Mouse (Mus musculus) liver, embryonic 15.5 days (tissue): ENCODE data around the gene Oxld1. TPM values are rescaled to one million over a fixed set of nuclear protein-coding genes. Genes with fewer than 3 reads are reported as not detected.
A peak's percentile ranks its signal among the peaks of the same experiment; 100 is the strongest.

Experiments used
- ATAC-seq: fragments of 200-750 bp; cut with Nextera tagmentation; 2 replicates; pipeline ENCODE4 v1.8.0; 2017; ENCODE audit warnings: moderate number of reproducible peaks, mild to moderate bottlenecking, moderate library complexity; ENCODE audit not compliant: insufficient read depth
- H3K27ac ChIP-seq: fragments of 300-500 bp; sonication (generic); replicated peaks from 2 replicates; pipeline ENCODE4 v1.5.1; 2015; ENCODE audit warnings: mild to moderate bottlenecking, inconsistent platforms
- H3K27me3 ChIP-seq: fragments of 300-500 bp; sonication (generic); 2 replicates; pipeline ENCODE4 v1.6.1; 2015; ENCODE audit warnings: mild to moderate bottlenecking, inconsistent platforms
- H3K36me3 ChIP-seq: fragments of 300-500 bp; sonication (generic); replicated peaks from 2 replicates; pipeline ENCODE4 v1.6.1; 2015; ENCODE audit warnings: moderate library complexity, mild to moderate bottlenecking, inconsistent platforms
- H3K4me1 ChIP-seq: fragments of 300-500 bp; sonication (generic); replicated peaks from 2 replicates; pipeline ENCODE4 v1.6.1; 2015; ENCODE audit warnings: inconsistent platforms
- H3K4me2 ChIP-seq: fragments of 300-500 bp; sonication (generic); 2 replicates; pipeline ENCODE4 v1.6.1; 2015; ENCODE audit warnings: moderate library complexity, mild to moderate bottlenecking, inconsistent platforms
- H3K4me3 ChIP-seq: fragments of 300-500 bp; sonication (generic); replicated peaks from 2 replicates; pipeline ENCODE4 v1.5.1; 2015; ENCODE audit warnings: mild to moderate bottlenecking, inconsistent platforms
- H3K9ac ChIP-seq: fragments of 300-500 bp; sonication (generic); 2 replicates; pipeline ENCODE4 v1.6.1; 2015; ENCODE audit warnings: moderate library complexity, mild to moderate bottlenecking, inconsistent platforms
- H3K9me3 ChIP-seq: fragments of 300-500 bp; sonication (generic); replicated peaks from 2 replicates; pipeline ENCODE4 v1.6.1; 2016; ENCODE audit warnings: inconsistent platforms
- WGBS: fragments of 180-500 bp; shearing (Covaris S2); methylation state at CpG from one replicate; pipeline ENCODE4 v1.1.7; 2015; ENCODE audit warnings: mixed read lengths; ENCODE audit not compliant: insufficient replicate concordance; 5-methylcytosine and 5-hydroxymethylcytosine counted together
- polyA plus RNA-seq: library from polyadenylated mRNA; unstranded; fragments of >200 nt; fragmentation: Nextera tagmentation; extraction: Ambion mirVana; gene quantifications from 2 replicates; pipeline ENCODE4 v1.2.1, GENCODE M21; 2015

The Oxld1 gene
- polyA plus RNA-seq, 1 experiment from 2014 or later = 7.1 TPM

- peaks cover 55% of the 10 kb centered on the region for H3K36me3 ChIP-seq
- ATAC-seq = no peak
- H3K27me3 ChIP-seq = no peaks in the 10 kb centered on the region
Observed at GRCm38 (mm10) chr11:120493351-120493750, 35.5 kb upstream of the Oxld1 start.

GRCm38 (mm10) chr11:120492878-120493203 lies 35.0 kb upstream of the Oxld1 start:
- no peak for ATAC-seq
- Histone ChIP-seq H3K4me1 (peaks cover 58% of the 10 kb centered on the region), H3K36me3 (peaks cover 55% of the 10 kb centered on the region)

More at GRCm38 (mm10) chr11:120493351-120493750, 35.5 kb upstream of the Oxld1 start:
- 70% methylated on average over 3 of the region's 3 CpGs for WGBS
- peak overlapping the region; percentile 95 for H3K4me3 ChIP-seq
- peak overlapping the region; percentile 94 for H3K9ac ChIP-seq
- H3K9me3 ChIP-seq = no peaks in the 10 kb centered on the region
- peaks cover 57% of the 10 kb centered on the region for H3K4me1 ChIP-seq
- H3K4me2 ChIP-seq = peak overlapping the region; percentile 98
- H3K27ac ChIP-seq = peak overlapping the region; percentile 94; the same call in 1 of the 2 replicates

GRCm38 (mm10) chr11:120492024-120492877 lies 34.4 kb upstream of the Oxld1 start:
- H3K36me3 ChIP-seq = peaks cover 55% of the 10 kb centered on the region
- H3K27me3 ChIP-seq = no peaks in the 10 kb centered on the region
- WGBS = under 1% methylated on average over 48 of the region's 48 CpGs
- H3K4me1 ChIP-seq = peaks cover 63% of the 10 kb centered on the region
- H3K4me2 ChIP-seq = peak overlapping the region; percentile 98
- H3K9ac ChIP-seq = peak overlapping the region; percentile 94
- no peaks in the 10 kb centered on the region for H3K9me3 ChIP-seq
- H3K27ac ChIP-seq = peak overlapping the region; percentile 94
- peak; percentile 58 for ATAC-seq
- peak overlapping the region; percentile 95 for H3K4me3 ChIP-seq

More at GRCm38 (mm10) chr11:120492878-120493203, 35.0 kb upstream of the Oxld1 start:
- H3K9me3 ChIP-seq = no peaks in the 10 kb centered on the region
- H3K27ac ChIP-seq = peak overlapping the region; percentile 94
- H3K4me2 ChIP-seq = peak overlapping the region; percentile 98
- peak overlapping the region; percentile 94 for H3K9ac ChIP-seq
- H3K4me3 ChIP-seq = peak overlapping the region; percentile 95
- WGBS = 39% methylated on average over 3 of the region's 3 CpGs
- no peaks in the 10 kb centered on the region for H3K27me3 ChIP-seq

GRCm38 (mm10) chr11:120491317-120492023 lies 33.6 kb upstream of the Oxld1 start, which contains the start of gene Slc25a10:
Slc25a10 (plus strand) TSS chr11:120491840.
- Histone ChIP-seq H3K27me3 (no peaks in the 10 kb centered on the region), H3K4me2 (peak within 1 kb of the TSS; percentile 98), H3K36me3 (peaks cover 55% of the 10 kb centered on the region), H3K9me3 (no peaks in the 10 kb centered on the region), H3K27ac (peak within 1 kb of the TSS; percentile 94), H3K4me1 (peaks cover 71% of the 10 kb centered on the region), H3K9ac (peak within 1 kb of the TSS; percentile 94), H3K4me3 (peak within 1 kb of the TSS; percentile 95)
- WGBS = under 1% methylated on average over 35 of the region's 35 CpGs
- ATAC-seq = peak; percentile 83

GRCm38 (mm10) chr11:120490291-120491046 lies 32.6 kb upstream of the Oxld1 start:
- Histone ChIP-seq H3K9ac (no peak overlapping the region), H3K4me2 (peak overlapping the region; percentile 98), H3K27me3 (no peaks in the 10 kb centered on the region), H3K27ac (peak overlapping the region; percentile 94), H3K9me3 (no peaks in the 10 kb centered on the region), H3K4me3 (peak overlapping the region; percentile 95; the same call in 1 of the 2 replicates), H3K4me1 (peaks cover 80% of the 10 kb centered on the region), H3K36me3 (peaks cover 53% of the 10 kb centered on the region)
- 37% methylated on average over 4 of the region's 4 CpGs for WGBS
- no peak for ATAC-seq

GRCm38 (mm10) chr11:120489054-120489761 lies 31.3 kb upstream of the Oxld1 start:
- Histone ChIP-seq H3K9me3 (no peaks in the 10 kb centered on the region), H3K36me3 (peaks cover 42% of the 10 kb centered on the region), H3K4me2 (0 out of 2 replicates have a peak overlapping the region, but pooled peaks have one; percentile 8), H3K27ac (peak overlapping the region; percentile 94), H3K4me3 (no peak overlapping the region), H3K4me1 (peaks cover 89% of the 10 kb centered on the region), H3K9ac (no peak overlapping the region), H3K27me3 (no peaks in the 10 kb centered on the region)
- 55% methylated on average over 4 of the region's 4 CpGs for WGBS
- ATAC-seq = peak; percentile 38

- Histone ChIP-seq H3K9me3 (no peaks in the 10 kb centered on the region), H3K4me2 (no peak overlapping the region), H3K27ac (peak overlapping the region; percentile 35), H3K9ac (no peak overlapping the region), H3K4me1 (peaks cover 89% of the 10 kb centered on the region), H3K4me3 (no peak overlapping the region), H3K36me3 (peaks cover 46% of the 10 kb centered on the region), H3K27me3 (no peaks in the 10 kb centered on the region)
- WGBS = 72% methylated on average over 4 of the region's 4 CpGs
- ATAC-seq = no peak
Observed at GRCm38 (mm10) chr11:120488516-120488915, 30.6 kb upstream of the Oxld1 start.

- Histone ChIP-seq H3K9ac (peak overlapping the region; percentile 75), H3K4me1 (peaks cover 61% of the 10 kb centered on the region), H3K36me3 (peaks cover 78% of the 10 kb centered on the region), H3K27ac (peak overlapping the region; percentile 63), H3K4me3 (peak overlapping the region; percentile 76), H3K9me3 (no peaks in the 10 kb centered on the region), H3K4me2 (peak overlapping the region; percentile 93), H3K27me3 (no peaks in the 10 kb centered on the region)
- no peak for ATAC-seq
- WGBS = 7% methylated on average over 10 of the region's 10 CpGs
Observed at GRCm38 (mm10) chr11:120485251-120485650, 27.4 kb upstream of the Oxld1 start.

GRCm38 (mm10) chr11:120484265-120484981 lies 26.6 kb upstream of the Oxld1 start, which contains the start of gene Mrpl12:
Mrpl12 (plus strand) TSS chr11:120484613.
- H3K27ac ChIP-seq = peak within 1 kb of the TSS; percentile 63
- H3K4me1 ChIP-seq = peaks cover 52% of the 10 kb centered on the region
- H3K4me3 ChIP-seq = peak within 1 kb of the TSS; percentile 76
- peak within 1 kb of the TSS; percentile 75 for H3K9ac ChIP-seq
- ATAC-seq = peak; percentile 87
- no peaks in the 10 kb centered on the region for H3K9me3 ChIP-seq
- H3K27me3 ChIP-seq = no peaks in the 10 kb centered on the region
- peak within 1 kb of the TSS; percentile 93 for H3K4me2 ChIP-seq
- 1% methylated on average over 60 of the region's 60 CpGs for WGBS
- H3K36me3 ChIP-seq = peaks cover 83% of the 10 kb centered on the region
